Mouse (Mus musculus) heart, embryonic 13.5 days (tissue): ENCODE data around the gene Lrrc9. TPM values are rescaled to one million over a fixed set of nuclear protein-coding genes. Genes with fewer than 3 reads are reported as not detected.

Experiments
- ATAC-seq: fragments of 200-750 bp; cut with Nextera tagmentation; 2 replicates; pipeline ENCODE4 v1.8.0; 2017; ENCODE audit warnings: moderate TSS enrichment; ENCODE audit not compliant: insufficient number of reproducible peaks, low FRiP score, low TSS enrichment; ENCODE audit errors: extremely low read depth
- H3K27ac ChIP-seq: fragments of 300-500 bp; sonication (generic); replicated peaks from 2 replicates; pipeline ENCODE4 v1.5.1; 2015; ENCODE audit warnings: moderate library complexity, mild to moderate bottlenecking, inconsistent platforms
- H3K27me3 ChIP-seq: fragments of 300-500 bp; sonication (generic); replicated peaks from 2 replicates; pipeline ENCODE4 v1.6.1; 2015; ENCODE audit warnings: mild to moderate bottlenecking, inconsistent platforms
- H3K36me3 ChIP-seq: fragments of 300-500 bp; sonication (generic); 2 replicates; pipeline ENCODE4 v1.6.1; 2015; ENCODE audit warnings: mild to moderate bottlenecking, inconsistent platforms
- H3K4me1 ChIP-seq: fragments of 300-500 bp; sonication (generic); 2 replicates; pipeline ENCODE4 v1.6.1; 2015; ENCODE audit warnings: inconsistent platforms
- H3K4me2 ChIP-seq: fragments of 300-500 bp; sonication (generic); 2 replicates; pipeline ENCODE4 v1.6.1; 2015; ENCODE audit warnings: inconsistent platforms, mild to moderate bottlenecking, moderate library complexity
- H3K4me3 ChIP-seq: fragments of 300-500 bp; sonication (generic); 2 replicates; pipeline ENCODE4 v1.5.1; 2015; ENCODE audit warnings: moderate library complexity, mild to moderate bottlenecking, inconsistent platforms
- H3K9ac ChIP-seq: fragments of 300-500 bp; sonication (generic); 2 replicates; pipeline ENCODE4 v1.6.1; 2015; ENCODE audit warnings: inconsistent platforms, mild to moderate bottlenecking, moderate library complexity
- H3K9me3 ChIP-seq: fragments of 300-500 bp; sonication (generic); 2 replicates; pipeline ENCODE4 v1.6.1; 2016; ENCODE audit warnings: inconsistent platforms
- WGBS: fragments of 180-500 bp; shearing (Covaris S2); methylation state at CpG from one replicate; pipeline ENCODE4 v1.1.7; 2015; ENCODE audit warnings: mixed read lengths; 5-methylcytosine and 5-hydroxymethylcytosine counted together
- polyA plus RNA-seq: library from polyadenylated mRNA; unstranded; fragments of >200 nt; fragmentation: Nextera tagmentation; extraction: Ambion mirVana; gene quantifications from 2 replicates; pipeline ENCODE4 v1.2.1, GENCODE M21; 2015

The Lrrc9 gene
- polyA plus RNA-seq, 1 experiment from 2014 or later, result 0.79 TPM

GRCm38 (mm10) chr12:72432209-72432608 is 9.5 kb upstream of the Lrrc9 start:
- no peak for ATAC-seq
- Histone ChIP-seq H3K4me2 (no peak overlapping the region), H3K27ac (no peak overlapping the region), H3K9me3 (no peaks in the 10 kb centered on the region), H3K36me3 (no peaks in the 10 kb centered on the region), H3K4me1 (0 out of 2 replicates have a peak, but pooled peaks cover 6% of the 10 kb centered on the region), H3K9ac (no peak overlapping the region), H3K4me3 (no peak overlapping the region), H3K27me3 (no peaks in the 10 kb centered on the region)
- 79% methylated on average over 4 of the region's 4 CpGs for WGBS

GRCm38 (mm10) chr12:72433241-72433865 is 8.3 kb upstream of the Lrrc9 start:
- H3K4me2 ChIP-seq, result no peak overlapping the region
- H3K36me3 ChIP-seq, result no peaks in the 10 kb centered on the region
- H3K27me3 ChIP-seq, result no peaks in the 10 kb centered on the region
- no peak overlapping the region for H3K4me3 ChIP-seq
- ATAC-seq, result no peak
- no peaks in the 10 kb centered on the region for H3K9me3 ChIP-seq
- WGBS, result 61% methylated on average over 9 of the region's 9 CpGs
- H3K27ac ChIP-seq, result peak overlapping the region; percentile 48; the same call in 1 of the 2 replicates
- 0 out of 2 replicates have a peak, but pooled peaks cover 3% of the 10 kb centered on the region for H3K4me1 ChIP-seq
- H3K9ac ChIP-seq, result no peak overlapping the region

- no peaks in the 10 kb centered on the region for H3K9me3 ChIP-seq
- no peak for ATAC-seq
- no peak overlapping the region for H3K4me3 ChIP-seq
- H3K27ac ChIP-seq, result no peak overlapping the region
- H3K9ac ChIP-seq, result no peak overlapping the region
- no peaks in the 10 kb centered on the region for H3K27me3 ChIP-seq
- no peaks in the 10 kb centered on the region for H3K36me3 ChIP-seq
- H3K4me1 ChIP-seq, result 0 out of 2 replicates have a peak, but pooled peaks cover 7% of the 10 kb centered on the region
- H3K4me2 ChIP-seq, result no peak overlapping the region
- 73% methylated on average over 10 of the region's 10 CpGs for WGBS
These were observed 3.9 kb upstream of the Lrrc9 start for GRCm38 (mm10) chr12:72437676-72438341.

- Histone ChIP-seq H3K27me3 (no peaks in the 10 kb centered on the region), H3K36me3 (no peaks in the 10 kb centered on the region), H3K4me1 (0 out of 2 replicates have a peak, but pooled peaks cover 7% of the 10 kb centered on the region), H3K4me3 (no peak overlapping the region), H3K9ac (no peak overlapping the region), H3K9me3 (no peaks in the 10 kb centered on the region), H3K4me2 (no peak overlapping the region), H3K27ac (no peak overlapping the region)
- WGBS, result 63% methylated on average over 6 of the region's 6 CpGs
- no peak for ATAC-seq
These were observed 2.6 kb upstream of the Lrrc9 start for GRCm38 (mm10) chr12:72438961-72439480.

- Histone ChIP-seq H3K36me3 (no peaks in the 10 kb centered on the region), H3K4me2 (no peak overlapping the region), H3K4me3 (no peak overlapping the region), H3K4me1 (no peaks in the 10 kb centered on the region), H3K27me3 (no peaks in the 10 kb centered on the region), H3K9ac (no peak overlapping the region), H3K27ac (no peak overlapping the region), H3K9me3 (no peaks in the 10 kb centered on the region)
- 53% methylated on average over 17 of the region's 17 CpGs for WGBS
- no peak for ATAC-seq
These were observed 12.3 kb downstream of the Lrrc9 start for GRCm38 (mm10) chr12:72453941-72454340.

- Histone ChIP-seq H3K36me3 (no peaks in the 10 kb centered on the region), H3K27ac (no peak overlapping the region), H3K27me3 (no peaks in the 10 kb centered on the region; the same call in 1 of the 2 replicates), H3K4me2 (peak overlapping the region; percentile 53), H3K9me3 (no peaks in the 10 kb centered on the region), H3K4me1 (peaks cover 3% of the 10 kb centered on the region; the same call in 1 of the 2 replicates), H3K9ac (no peak overlapping the region), H3K4me3 (no peak overlapping the region)
- no peak for ATAC-seq
- 50% methylated on average over 11 of the region's 11 CpGs for WGBS
These were observed 19.7 kb downstream of the Lrrc9 start for GRCm38 (mm10) chr12:72461191-72461893.

GRCm38 (mm10) chr12:72461894-72462530 is 20.3 kb downstream of the Lrrc9 start:
- Histone ChIP-seq H3K9ac (no peak overlapping the region), H3K27me3 (no peaks in the 10 kb centered on the region; the same call in 1 of the 2 replicates), H3K4me1 (peaks cover 3% of the 10 kb centered on the region; the same call in 1 of the 2 replicates), H3K4me2 (peak overlapping the region; percentile 53), H3K9me3 (no peaks in the 10 kb centered on the region), H3K27ac (no peak overlapping the region), H3K36me3 (no peaks in the 10 kb centered on the region), H3K4me3 (no peak overlapping the region)
- no peak for ATAC-seq
- 46% methylated on average over 5 of the region's 5 CpGs for WGBS

- 76% methylated on average over 5 of the region's 5 CpGs for WGBS
- H3K9ac ChIP-seq, result no peak overlapping the region
- no peaks in the 10 kb centered on the region for H3K9me3 ChIP-seq
- H3K4me3 ChIP-seq, result no peak overlapping the region
- ATAC-seq, result no peak
- H3K27me3 ChIP-seq, result no peaks in the 10 kb centered on the region; the same call in 1 of the 2 replicates
- no peak overlapping the region for H3K4me2 ChIP-seq
- no peaks in the 10 kb centered on the region for H3K36me3 ChIP-seq
- peaks cover 3% of the 10 kb centered on the region; the same call in 1 of the 2 replicates for H3K4me1 ChIP-seq
- H3K27ac ChIP-seq, result no peak overlapping the region
These were observed 24.3 kb downstream of the Lrrc9 start for GRCm38 (mm10) chr12:72465826-72466501.

GRCm38 (mm10) chr12:72467269-72467668 is 25.6 kb downstream of the Lrrc9 start:
- no peak for ATAC-seq
- 74% methylated on average over 1 of the region's 1 CpGs for WGBS
- H3K27ac ChIP-seq, result no peak overlapping the region
- no peaks in the 10 kb centered on the region for H3K4me1 ChIP-seq
- no peak overlapping the region for H3K4me2 ChIP-seq
- H3K9ac ChIP-seq, result no peak overlapping the region
- no peaks in the 10 kb centered on the region; the same call in 1 of the 2 replicates for H3K27me3 ChIP-seq
- H3K36me3 ChIP-seq, result no peaks in the 10 kb centered on the region
- H3K9me3 ChIP-seq, result no peaks in the 10 kb centered on the region
- no peak overlapping the region for H3K4me3 ChIP-seq

- H3K4me1 ChIP-seq, result no peaks in the 10 kb centered on the region
- no peaks in the 10 kb centered on the region; the same call in 1 of the 2 replicates for H3K27me3 ChIP-seq
- no peak overlapping the region for H3K4me3 ChIP-seq
- 80% methylated on average over 4 of the region's 4 CpGs for WGBS
- ATAC-seq, result no peak
- no peaks in the 10 kb centered on the region for H3K9me3 ChIP-seq
- H3K27ac ChIP-seq, result no peak overlapping the region
- H3K36me3 ChIP-seq, result no peaks in the 10 kb centered on the region
- H3K4me2 ChIP-seq, result no peak overlapping the region
- no peak overlapping the region for H3K9ac ChIP-seq
These were observed 26.1 kb downstream of the Lrrc9 start for GRCm38 (mm10) chr12:72467789-72468188.
